ENCODE assay signal across 9 mouse cellular contexts in the genomic region with DNA sequence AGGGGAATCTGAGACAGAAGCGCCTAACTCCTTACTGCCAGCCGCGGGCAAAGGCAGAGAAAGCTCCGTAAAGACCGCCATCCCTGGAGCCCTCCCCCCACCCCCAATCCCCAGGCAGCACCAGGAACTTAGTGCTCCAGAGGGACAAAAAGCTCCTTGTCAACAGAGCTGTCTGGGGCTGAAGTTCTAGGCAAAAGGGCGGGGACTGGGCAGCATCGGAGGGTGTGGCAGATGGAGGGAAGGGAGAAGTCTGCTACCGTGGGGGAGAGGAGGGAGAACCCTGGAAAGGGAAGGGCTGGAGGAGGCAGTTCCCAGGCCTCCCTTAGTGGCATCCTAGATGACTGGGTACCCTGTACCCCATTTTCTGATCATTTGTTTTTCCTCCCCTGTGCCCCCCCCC. TPM values are rescaled to one million over a fixed set of nuclear protein-coding genes. Genes with fewer than 3 reads are reported as not detected.
DNase-seq lines count a peak whose midpoint lies in the region; ATAC-seq and TF ChIP-seq lines count a peak whose summit lies in the region.
"Had no signal": no experiment of that assay in that cellular context is flagged by ENCODE, and none has a peak within 500 bp of the region (broad histone marks: within the 10 kb centered on the region; RNA-seq: fewer than 3 reads in every experiment).

No protein-coding gene starts in this region.

- H3K4me2 ChIP-seq in embryonic facial prominence, embryonic 13.5 days = peak overlapping the region; percentile 34
- H3K4me2 ChIP-seq in intestine, postnatal 0 days (replicated peaks; ENCODE audit: low read depth) = 0 out of 2 replicates have a peak overlapping the region, but pooled peaks have one; percentile 13

- 0 out of 2 replicates have a peak, but pooled peaks have one; percentile 7 for TF ChIP-seq POLR2A in small intestine, adult 2 months (IDR thresholded peaks at IDR 0.05; ENCODE audit: low read depth, low read length)

- peaks cover 41% of the 10 kb centered on the region for H3K4me1 ChIP-seq in embryonic facial prominence, embryonic 13.5 days
- H3K4me1 ChIP-seq in intestine, postnatal 0 days (replicated peaks; ENCODE audit: control insufficient read depth, insufficient read depth, low read length) = 0 out of 2 replicates have a peak, but pooled peaks cover 3% of the 10 kb centered on the region
- H3K4me1 ChIP-seq in small intestine, adult 2 months (ENCODE audit: control insufficient read depth, insufficient read depth, insufficient read length, low read length) = peaks cover 9% of the 10 kb centered on the region; the same call in 1 of the 2 replicates

- H3K9ac ChIP-seq in embryonic facial prominence, embryonic 13.5 days = no peak overlapping the region
- H3K9ac ChIP-seq in intestine, postnatal 0 days (ENCODE audit: low read depth, low read length) = no peak overlapping the region

- no peak overlapping the region for H3K4me3 ChIP-seq in embryonic facial prominence, embryonic 13.5 days
- H3K4me3 ChIP-seq in intestine, postnatal 0 days (ENCODE audit: low read depth, low read length) = no peak overlapping the region
- no peak overlapping the region for H3K4me3 ChIP-seq in small intestine, adult 2 months (ENCODE audit: low read depth, low read length)

- peaks cover 26% of the 10 kb centered on the region for H3K36me3 ChIP-seq in embryonic facial prominence, embryonic 13.5 days
- 0 out of 2 replicates have a peak, but pooled peaks cover 3% of the 10 kb centered on the region for H3K36me3 ChIP-seq in intestine, postnatal 0 days (ENCODE audit: control insufficient read depth, insufficient read depth)
- no peaks in the 10 kb centered on the region for H3K36me3 ChIP-seq in small intestine, adult 2 months (ENCODE audit: control insufficient read depth, insufficient read depth, low read length)

- no peak for ATAC-seq in embryonic facial prominence, embryonic 13.5 days (ENCODE audit: insufficient number of reproducible peaks, insufficient read depth, low FRiP score, low TSS enrichment, low read depth)
- ATAC-seq in intestine, postnatal 0 days = peak; percentile 54; the same call in 1 of the 2 replicates
- no peak for ATAC-seq in CD4-positive, CD25-positive, alpha-beta regulatory T cell, adult 4 months

- no peaks in the 10 kb centered on the region for H3K9me3 ChIP-seq in embryonic facial prominence, embryonic 13.5 days
- H3K9me3 ChIP-seq in intestine, postnatal 0 days (ENCODE audit: control insufficient read depth) = no peaks in the 10 kb centered on the region

- H3K27me3 ChIP-seq in embryonic facial prominence, embryonic 13.5 days = peaks cover 49% of the 10 kb centered on the region
- H3K27me3 ChIP-seq in intestine, postnatal 0 days (replicated peaks; ENCODE audit: control insufficient read depth, insufficient read depth, low read length) = peaks cover 23% of the 10 kb centered on the region
- H3K27me3 ChIP-seq in small intestine, adult 2 months (ENCODE audit: control insufficient read depth, insufficient read depth, low read length) = peaks cover 35% of the 10 kb centered on the region

- peak; percentile 25 to 60 for DNase-seq in layer of hippocampus, adult 8-10 months (ENCODE audit: low spot score in 2 of 2)
- no peak for DNase-seq in layer of hippocampus, adult 9-10 months (ENCODE audit: low spot score)
- no peak for DNase-seq in urinary bladder, postnatal 14 days (ENCODE audit: low spot score)
- DNase-seq in kidney, postnatal 10 days = no peak
- DNase-seq: lung, postnatal 10 days had no signal

- H3K27ac ChIP-seq in embryonic facial prominence, embryonic 13.5 days = no peak overlapping the region
- no peak overlapping the region for H3K27ac ChIP-seq in intestine, postnatal 0 days (ENCODE audit: low read depth, low read length)
- no peak overlapping the region for H3K27ac ChIP-seq in small intestine, adult 2 months (ENCODE audit: insufficient read depth, low read depth, low read length)

- 2% methylated on average over 8 of the region's 8 CpGs for WGBS in embryonic facial prominence, embryonic 13.5 days
- 8% methylated on average over 7 of the region's 8 CpGs for WGBS in intestine, postnatal 0 days
- 6% methylated on average over 8 of the region's 8 CpGs for WGBS in small intestine, adult 2 months

- TF ChIP-seq CTCF in intestine, postnatal 0 days (IDR thresholded peaks at IDR 0.05; ENCODE audit: low read depth) = no peak
- no peak for TF ChIP-seq CTCF in small intestine, adult 2 months (IDR thresholded peaks at IDR 0.05; ENCODE audit: extremely low read depth, insufficient read length, insufficient replicate concordance, low read depth, low read length)

RNA-seq across cellular contexts. Expression of a gene that starts 8.7 kb away (rescaled TPM):
- 100 to 1,000 TPM; 585 to 644 (median 617) TPM for total RNA-seq in layer of hippocampus, adult 8-10 months (2022)
- polyA plus RNA-seq in embryonic facial prominence, embryonic 13.5 days (2015; fragmentation: Nextera tagmentation; extraction: Ambion mirVana) = 4.3 and 4.8 TPM in 2 replicates
- polyA plus RNA-seq in intestine, postnatal 0 days (2015; fragmentation: Nextera tagmentation; extraction: Ambion mirVana) = 1.0 and 1.3 TPM in 2 replicates
- polyA plus RNA-seq in small intestine, adult 2 months (2012; rRNA removed) = 1.9 and 2.2 TPM in 2 replicates
- polyA plus RNA-seq in CD4-positive, CD25-positive, alpha-beta regulatory T cell, adult 4 months (2017; shearing (Covaris generic)) = under 1 TPM; 0.03 to 0.09 TPM

RNA-seq across cellular contexts. Expression of a gene that starts 26.9 kb away (rescaled TPM):
- 100 to 1,000 TPM; 144 to 183 (median 161) TPM for total RNA-seq in layer of hippocampus, adult 8-10 months (2022)
- polyA plus RNA-seq in embryonic facial prominence, embryonic 13.5 days (2015; fragmentation: Nextera tagmentation; extraction: Ambion mirVana) = 95.8 and 96.5 TPM in 2 replicates
- 5.8 and 6.6 TPM in 2 replicates for polyA plus RNA-seq in intestine, postnatal 0 days (2015; fragmentation: Nextera tagmentation; extraction: Ambion mirVana)
- 4.6 and 9.5 TPM in 2 replicates for polyA plus RNA-seq in small intestine, adult 2 months (2012; rRNA removed)
- 10 to 100 TPM; 31.6 to 38.7 TPM for polyA plus RNA-seq in CD4-positive, CD25-positive, alpha-beta regulatory T cell, adult 4 months (2017; shearing (Covaris generic))

RNA-seq across cellular contexts. Expression of a gene that starts 57.1 kb away (rescaled TPM):
- 100 to 1,000 TPM; 100 to 132 (median 118) TPM for total RNA-seq in layer of hippocampus, adult 8-10 months (2022)
- polyA plus RNA-seq in embryonic facial prominence, embryonic 13.5 days (2015; fragmentation: Nextera tagmentation; extraction: Ambion mirVana) = 8.4 and 11.7 TPM in 2 replicates
- polyA plus RNA-seq in intestine, postnatal 0 days (2015; fragmentation: Nextera tagmentation; extraction: Ambion mirVana) = 19.2 and 25.0 TPM in 2 replicates
- 19.8 and 47.0 TPM in 2 replicates for polyA plus RNA-seq in small intestine, adult 2 months (2012; rRNA removed)
- polyA plus RNA-seq in CD4-positive, CD25-positive, alpha-beta regulatory T cell, adult 4 months (2017; shearing (Covaris generic)) = 1 to 10 TPM; 6.8 to 9.5 TPM

RNA-seq across cellular contexts. Expression of a gene that starts 59.4 kb away (rescaled TPM):
- 100 to 1,000 TPM; 386 to 462 (median 428) TPM for total RNA-seq in layer of hippocampus, adult 8-10 months (2022)
- polyA plus RNA-seq in embryonic facial prominence, embryonic 13.5 days (2015; fragmentation: Nextera tagmentation; extraction: Ambion mirVana) = 12.9 and 19.7 TPM in 2 replicates
- 1,214 and 1,240 TPM in 2 replicates for polyA plus RNA-seq in intestine, postnatal 0 days (2015; fragmentation: Nextera tagmentation; extraction: Ambion mirVana)
- polyA plus RNA-seq in small intestine, adult 2 months (2012; rRNA removed) = 1,046 and 2,297 TPM in 2 replicates
- polyA plus RNA-seq in CD4-positive, CD25-positive, alpha-beta regulatory T cell, adult 4 months (2017; shearing (Covaris generic)) = not detected

Comparison
In these comparisons a context has a peak if more than half of its experiments do, and no peak if none do; other contexts are left out.
1. DNase-seq: peak in layer of hippocampus, adult 8-10 months (2 of 2); none in layer of hippocampus, adult 9-10 months (single experiment), urinary bladder, postnatal 14 days (single experiment) and kidney, postnatal 10 days (single experiment).